Mouse (Mus musculus): ENCODE measurements around the gene Pde4b.
A peak's percentile ranks its signal among the peaks of the same experiment; 100 is the strongest.

Gene Pde4b

GRCm38 (mm10) chr4:102582963-102583362, 495.6 kb downstream of the Pde4b start:
- DNase-seq, result no peak

DNA sequence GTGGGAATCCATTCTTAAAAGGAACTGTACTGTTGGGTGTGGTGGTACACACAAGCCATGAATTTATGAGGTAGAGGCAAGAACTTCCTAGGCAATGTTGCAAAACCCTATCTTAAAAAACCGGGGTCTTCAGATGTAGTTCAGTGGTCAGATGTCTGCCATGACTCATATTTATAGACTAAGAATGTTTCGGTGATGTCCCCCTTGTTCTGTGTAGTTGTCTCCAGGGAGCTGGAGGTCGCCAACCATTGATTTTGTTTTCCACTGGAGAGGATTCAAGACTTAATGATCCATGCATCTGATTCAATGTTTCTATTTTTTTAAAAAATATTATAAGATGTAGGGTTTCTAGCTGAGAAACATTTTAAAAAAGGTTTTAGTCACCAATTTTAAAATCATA, 496.1 kb downstream of the Pde4b start:
- no peak for DNase-seq

- no peak for DNase-seq
Measured at GRCm38 (mm10) chr4:102584601-102585265, 497.4 kb downstream of the Pde4b start.

GRCm38 (mm10) chr4:102585541-102585940, 498.2 kb downstream of the Pde4b start:
- no peak for DNase-seq

DNA sequence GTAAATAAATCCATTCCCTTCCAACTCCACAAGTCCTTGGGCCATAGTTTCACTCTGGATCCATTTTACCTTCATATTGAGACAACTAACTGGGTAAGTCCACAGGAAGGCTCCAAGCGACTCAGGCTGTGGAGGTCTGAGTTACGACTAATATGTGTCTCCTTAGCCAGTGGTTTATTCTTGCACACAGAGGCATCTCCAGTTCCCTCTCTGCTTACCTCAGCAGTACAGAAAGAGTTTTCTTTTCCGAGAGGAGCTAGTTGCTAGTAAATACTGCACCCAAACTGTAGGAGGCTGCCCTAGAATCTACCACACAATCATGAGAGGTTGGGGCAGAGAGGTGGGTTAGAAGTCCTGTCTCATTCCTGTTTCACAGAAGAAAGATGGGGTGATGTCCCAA, 499.4 kb downstream of the Pde4b start:
- no peak for DNase-seq

DNA sequence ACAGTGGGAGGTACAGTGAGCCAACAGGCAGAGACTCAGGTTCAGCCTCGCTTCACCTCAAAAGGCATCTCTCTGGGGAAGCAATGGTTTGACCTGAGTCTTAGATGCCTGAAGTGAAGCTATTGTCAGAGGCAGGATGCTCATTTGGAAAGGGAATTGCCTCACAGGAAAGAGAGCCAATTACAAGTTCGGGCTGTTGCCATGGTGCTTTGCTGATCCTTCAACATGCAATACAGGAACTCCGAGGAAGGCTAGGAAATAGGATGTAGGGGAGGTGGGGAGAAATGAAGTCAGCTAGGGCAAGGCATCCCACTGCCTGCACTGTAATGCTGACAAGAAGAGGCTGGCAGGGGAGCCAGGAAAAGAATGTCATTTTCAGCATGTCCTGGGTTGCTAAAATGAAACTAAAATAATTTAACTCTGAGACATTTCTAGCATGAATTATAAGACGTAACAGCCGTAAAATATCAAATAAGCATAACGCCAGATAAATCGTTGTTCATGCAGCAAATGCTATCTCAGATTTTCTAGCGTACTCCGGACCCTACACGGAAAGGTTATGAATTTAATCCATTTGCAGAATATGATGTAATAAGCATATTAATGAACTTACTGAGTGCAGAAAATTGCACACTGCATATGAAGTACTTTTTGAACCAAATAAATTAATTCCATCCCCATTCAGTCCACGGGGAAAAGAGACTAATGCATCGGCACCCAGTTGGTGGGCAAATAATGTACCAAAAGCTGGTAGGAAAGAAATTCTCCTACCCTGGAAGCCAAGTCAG, 501.5 kb downstream of the Pde4b start:
- no peak for DNase-seq

- peak; percentile 29 for DNase-seq
Measured at GRCm38 (mm10) chr4:102589537-102590031, 502.2 kb downstream of the Pde4b start.

DNA sequence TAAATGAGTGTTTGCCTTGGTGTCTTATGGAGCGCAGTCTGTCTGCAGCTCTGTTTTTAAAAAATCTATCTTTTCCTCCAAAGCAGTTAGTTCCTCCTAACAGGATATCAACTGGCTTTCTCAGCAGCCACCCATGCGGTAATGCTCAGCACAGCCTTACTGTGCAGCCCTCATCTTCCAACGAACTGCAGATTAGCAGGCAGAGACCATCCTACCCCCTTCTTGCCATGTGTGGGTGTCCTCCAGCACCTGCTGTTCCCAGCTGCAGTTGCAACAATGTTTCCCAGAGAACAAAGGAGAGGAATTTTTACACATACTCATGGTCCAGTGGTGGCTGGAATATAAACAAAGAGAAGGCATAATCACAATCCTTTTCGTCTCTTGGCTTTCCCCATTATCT, 504.5 kb downstream of the Pde4b start:
- DNase-seq, result no peak

DNA sequence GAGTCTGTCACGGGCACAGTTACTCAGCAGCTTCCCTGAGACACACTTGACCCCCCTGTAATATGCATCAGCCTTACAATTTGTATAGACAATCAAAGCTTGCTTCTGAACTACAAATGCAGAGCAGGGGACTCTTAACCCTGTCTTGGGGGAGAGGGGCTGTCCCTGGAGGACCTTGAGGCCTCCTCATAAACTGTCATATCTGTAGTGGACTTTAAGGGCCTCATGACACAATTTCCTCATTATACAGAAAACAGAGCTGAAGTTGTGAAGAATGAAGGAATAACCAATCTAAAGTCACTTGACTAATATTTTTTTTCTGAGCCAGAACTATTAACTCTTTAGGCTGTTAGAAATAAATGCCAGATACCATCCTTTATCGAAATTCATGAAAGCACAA, 505.2 kb downstream of the Pde4b start:
- DNase-seq, result no peak

DNA sequence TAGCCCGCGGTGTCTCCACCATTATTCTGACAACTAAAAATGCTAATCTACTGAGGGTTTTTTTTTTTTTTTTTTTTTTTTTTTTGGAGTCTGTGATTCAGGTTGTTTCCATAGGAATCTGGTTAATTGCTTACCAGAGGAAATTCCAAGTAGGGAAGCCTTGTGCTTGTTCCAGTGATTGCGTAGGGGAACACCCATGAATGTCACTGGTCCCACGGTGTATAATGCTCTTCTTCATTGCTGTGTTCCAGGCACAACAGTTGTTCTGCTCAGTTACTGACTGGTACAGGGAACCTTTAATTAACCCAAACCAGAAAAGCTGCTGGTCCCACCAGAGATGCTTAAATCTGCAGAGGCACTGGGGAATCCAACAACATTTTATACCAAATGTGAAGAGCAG, 506.3 kb downstream of the Pde4b start:
- DNase-seq, result no peak

DNA sequence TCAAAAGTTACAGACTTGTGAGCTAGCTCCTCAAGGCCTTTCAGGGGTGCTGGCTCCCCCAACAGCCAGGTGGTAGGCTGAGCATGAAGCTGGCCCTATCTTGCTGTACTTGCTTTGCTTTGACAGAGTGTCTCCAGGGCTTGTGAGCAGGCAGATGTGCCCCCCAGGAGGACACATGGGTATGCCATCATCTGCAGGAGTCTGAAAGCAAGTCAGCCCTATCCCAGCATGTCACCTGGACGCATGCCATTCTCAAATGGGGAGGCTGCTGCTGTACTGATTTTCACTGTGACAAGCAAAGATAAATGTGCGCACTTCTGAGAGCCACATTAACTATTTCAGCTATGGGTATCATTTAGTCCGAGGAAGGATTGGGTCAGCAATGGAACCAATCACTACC, 507.2 kb downstream of the Pde4b start:
- no peak for DNase-seq

DNA sequence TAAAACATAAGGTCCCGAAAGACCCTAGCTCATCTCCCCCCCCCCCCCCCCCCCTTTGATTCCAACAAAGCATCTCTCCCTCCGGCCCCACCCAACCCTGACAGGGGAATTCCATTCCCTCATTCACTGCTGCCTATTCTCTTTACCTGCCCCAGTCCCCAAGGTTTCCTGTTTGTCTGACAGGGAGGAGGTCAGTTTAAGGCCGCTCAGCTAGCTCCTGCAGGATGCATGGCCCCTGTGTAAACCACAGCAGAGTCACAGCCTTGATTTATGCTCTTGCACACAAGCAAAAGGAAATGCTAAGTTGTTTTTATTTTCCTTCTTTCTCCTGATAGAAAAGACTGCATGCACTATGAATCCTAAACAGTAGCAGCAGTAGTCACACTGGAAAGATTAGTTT, 516.6 kb downstream of the Pde4b start:
- no peak for DNase-seq

DNA sequence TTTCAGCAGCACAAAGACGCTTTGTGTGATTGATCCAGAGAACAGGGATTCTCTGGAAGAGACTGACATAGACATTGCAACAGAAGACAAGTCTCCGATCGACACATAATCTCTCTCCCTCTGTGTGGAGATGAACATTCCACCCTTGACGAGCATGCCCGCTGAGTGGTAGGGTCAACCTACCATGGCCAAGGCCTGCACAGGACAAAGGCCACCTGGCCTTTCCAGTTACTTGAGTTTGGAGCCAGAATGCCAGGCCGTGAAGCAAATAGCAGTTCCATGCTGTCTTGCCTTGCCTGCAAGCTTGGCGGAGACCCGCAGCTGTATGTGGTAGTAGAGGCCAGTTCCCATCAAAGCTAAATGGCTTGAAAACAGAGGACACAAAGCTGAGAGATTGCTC, 517.9 kb downstream of the Pde4b start:
- no peak for DNase-seq

DNA sequence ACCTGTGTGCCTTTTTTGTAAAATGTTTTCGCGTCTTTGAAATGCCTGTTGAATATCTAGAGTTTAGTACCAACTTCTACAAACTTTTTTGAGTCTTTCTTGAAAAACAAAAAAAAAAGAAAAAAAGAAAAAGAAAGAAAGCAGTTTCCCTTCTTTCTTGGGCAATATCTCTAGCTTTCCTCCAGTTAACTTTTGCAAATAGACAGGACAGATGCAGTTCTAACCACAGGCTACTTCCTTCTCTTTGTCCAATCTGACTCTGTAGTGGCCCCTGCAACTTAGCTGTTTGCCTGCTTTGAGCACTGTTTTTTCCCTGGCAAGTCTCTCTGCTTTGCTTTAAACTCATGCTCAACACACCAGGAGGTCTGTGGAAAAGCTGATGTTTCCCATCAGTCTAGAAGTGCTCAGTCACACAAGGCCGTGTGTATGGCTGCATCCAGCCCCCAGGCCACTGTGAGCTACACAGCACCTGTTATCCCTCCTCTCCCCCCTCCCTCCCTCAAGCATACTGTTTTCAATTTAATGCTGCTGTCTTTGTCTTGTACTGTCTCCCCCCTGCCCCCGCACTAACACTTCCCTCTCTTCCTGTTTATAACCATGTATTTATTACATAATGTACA, 518.5 kb downstream of the Pde4b start:
- no peak for DNase-seq

GRCm38 (mm10) chr4:102606825-102607224, 519.5 kb downstream of the Pde4b start:
- DNase-seq, result no peak

- no peak for DNase-seq
Measured at GRCm38 (mm10) chr4:102607744-102608416, 520.5 kb downstream of the Pde4b start.

DNA sequence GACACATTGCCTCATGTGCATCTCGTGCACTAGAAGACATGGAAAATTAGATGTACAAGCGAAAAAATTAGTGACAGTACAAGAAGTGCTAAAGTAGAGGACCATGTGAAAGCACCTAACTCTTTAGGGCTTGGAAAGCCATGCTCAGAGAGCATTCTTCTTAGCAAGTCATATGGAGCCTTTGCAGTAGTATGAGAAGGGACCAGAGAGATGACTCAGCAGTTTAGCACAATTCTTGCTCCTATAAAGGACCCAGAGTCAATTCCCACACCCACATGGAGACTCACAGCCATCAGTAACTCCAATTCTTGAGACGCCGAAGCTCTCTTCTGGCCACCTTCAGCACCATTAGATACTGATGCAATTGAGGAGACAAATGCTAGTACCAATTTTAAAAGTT, 525.3 kb downstream of the Pde4b start:
- DNase-seq, result no peak

GRCm38 (mm10) chr4:102617774-102618173, 530.4 kb downstream of the Pde4b start:
- no peak for DNase-seq

GRCm38 (mm10) chr4:102618609-102619008, 531.3 kb downstream of the Pde4b start:
- no peak for DNase-seq

DNA sequence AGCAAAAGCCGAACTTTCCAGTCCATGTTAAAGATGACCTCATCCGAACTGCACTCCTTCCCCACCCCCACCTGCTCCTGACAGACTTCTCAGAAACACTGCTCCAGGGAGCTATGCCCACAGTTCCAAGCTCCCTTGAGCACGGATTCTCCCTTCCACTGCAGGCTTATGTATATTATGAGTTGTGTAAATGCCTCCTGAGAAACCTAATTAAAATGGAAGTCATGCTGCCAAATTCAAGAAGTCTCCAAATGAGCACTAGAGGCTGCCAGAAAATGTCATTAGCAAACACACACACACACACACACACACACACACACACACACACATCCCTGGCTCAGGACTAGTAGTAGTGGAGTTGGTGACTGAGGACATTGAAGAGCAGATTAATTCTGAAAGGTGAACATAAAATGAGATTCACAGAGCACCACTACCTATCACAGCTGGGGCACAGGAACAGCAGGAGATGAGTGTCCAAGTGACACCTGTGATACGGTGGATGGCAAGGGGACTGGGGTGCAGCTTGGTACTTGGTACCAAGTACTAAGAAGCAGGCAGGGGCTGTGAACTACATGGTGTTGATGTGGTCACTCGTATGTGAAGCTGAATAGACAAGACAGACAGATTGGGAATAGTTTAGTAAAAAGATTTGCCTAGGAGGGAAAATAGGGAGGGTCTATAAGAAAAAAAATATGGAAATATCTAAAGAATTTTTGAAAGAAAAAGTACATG, 533.0 kb downstream of the Pde4b start:
- no peak for DNase-seq

DNA sequence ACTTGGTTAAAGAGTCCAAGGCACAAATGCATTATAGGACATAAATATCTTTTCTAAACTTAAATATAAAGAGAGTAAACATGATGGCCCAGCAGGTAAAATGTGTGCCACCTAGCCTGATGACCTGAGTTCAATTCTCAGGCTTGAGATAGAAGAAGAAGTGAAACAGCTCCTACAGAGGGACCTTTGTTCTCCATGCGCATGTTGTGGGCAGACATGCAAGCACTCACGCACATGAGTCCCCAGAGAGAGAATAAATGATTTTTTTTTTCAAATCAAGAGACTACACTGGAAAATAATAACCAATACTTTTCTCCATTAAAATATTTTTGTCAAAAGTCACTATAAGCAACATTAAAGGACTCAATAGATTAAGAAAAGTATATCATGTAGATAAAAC, 533.8 kb downstream of the Pde4b start:
- DNase-seq, result no peak

- DNase-seq, result peak; percentile 35
Measured at GRCm38 (mm10) chr4:102622977-102623376, 535.6 kb downstream of the Pde4b start.

All from right cerebral cortex, postnatal 14 days (tissue).